Mouse (Mus musculus) regulatory T cell (primary cell): ENCODE data around the gene Bcar3.

Experiments used
- in situ Hi-C: fragments of 300-600 bp; cut with MboI, MseI; formaldehyde crosslinking; loops from one replicate; pipeline ENCODE4 v1.15.1; 2025; ENCODE audit warnings: high pct_unique_total_duplicates

Gene Bcar3

DNA sequence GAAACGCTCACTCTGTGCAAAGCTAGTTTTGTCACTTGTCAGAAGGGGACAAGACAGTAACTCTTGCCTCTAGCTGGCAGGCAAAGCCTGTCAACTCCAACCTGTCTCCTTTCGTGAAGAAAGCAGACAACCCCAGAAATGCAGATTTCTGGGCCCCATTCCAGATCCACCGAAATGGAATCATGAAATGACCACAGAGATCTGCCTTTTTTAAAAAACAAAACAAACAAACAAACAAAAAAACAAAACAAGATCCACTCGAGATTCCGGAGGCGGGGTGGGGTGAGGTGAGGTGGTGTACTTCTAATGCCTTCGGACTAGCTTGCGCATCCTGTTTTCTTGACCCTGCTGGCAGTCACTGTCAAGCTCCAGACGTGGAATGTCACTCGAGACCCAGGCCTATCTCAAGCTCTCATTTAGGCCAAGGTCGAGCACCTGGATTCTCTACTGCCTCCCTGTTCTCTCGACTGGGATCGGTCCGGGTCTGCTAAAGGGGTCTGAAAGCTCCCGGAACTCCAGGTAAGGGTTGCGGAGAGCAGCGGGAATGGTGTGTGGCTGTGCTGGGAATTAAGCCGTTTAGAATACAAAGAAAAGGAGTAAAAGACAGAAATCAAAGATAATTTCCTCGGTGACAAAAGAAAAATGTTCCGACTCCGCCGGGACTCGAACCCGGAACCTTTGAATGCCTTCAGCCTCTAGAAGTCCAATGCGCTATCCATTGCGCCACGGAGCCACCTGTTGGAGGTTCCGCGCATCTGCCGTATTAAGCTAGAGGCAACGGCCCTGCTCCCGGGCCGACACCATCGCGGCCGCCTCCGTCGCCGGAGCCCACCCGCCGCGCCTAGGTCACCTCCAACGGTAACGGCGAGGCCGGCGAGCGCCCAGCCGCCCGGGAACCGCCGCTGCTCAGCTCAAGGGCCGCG is 1.4 kb upstream of the Bcar3 start:
- in situ Hi-C loops, result no loop called here

- in situ Hi-C loops, result no loop called here
Observed at GRCm38 (mm10) chr3:122293223-122293953, 548 bp upstream of the Bcar3 start.

DNA sequence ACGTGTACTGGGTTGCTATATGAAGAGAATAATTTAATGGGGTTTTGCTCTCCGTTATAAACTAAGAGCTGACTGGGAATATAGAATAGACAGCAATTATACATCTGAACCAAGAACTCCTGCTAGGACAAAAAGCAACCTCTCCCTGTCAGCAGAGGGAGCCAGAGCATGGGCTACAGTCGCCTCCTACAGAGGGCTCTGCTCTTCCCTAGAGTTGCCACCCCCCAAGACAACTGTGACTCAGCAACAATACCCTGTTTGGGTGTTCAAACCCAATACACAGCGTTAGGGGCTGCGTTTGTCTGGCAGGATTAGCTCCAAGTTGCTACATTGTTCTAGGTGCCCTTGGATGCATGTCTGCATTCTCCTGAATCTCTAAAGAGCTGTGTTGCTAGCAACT is 1.6 kb downstream of the Bcar3 start:
- in situ Hi-C loops, result no loop called here

GRCm38 (mm10) chr3:122296979-122297378 is 3.0 kb downstream of the Bcar3 start:
- in situ Hi-C loops, result no loop called here

DNA sequence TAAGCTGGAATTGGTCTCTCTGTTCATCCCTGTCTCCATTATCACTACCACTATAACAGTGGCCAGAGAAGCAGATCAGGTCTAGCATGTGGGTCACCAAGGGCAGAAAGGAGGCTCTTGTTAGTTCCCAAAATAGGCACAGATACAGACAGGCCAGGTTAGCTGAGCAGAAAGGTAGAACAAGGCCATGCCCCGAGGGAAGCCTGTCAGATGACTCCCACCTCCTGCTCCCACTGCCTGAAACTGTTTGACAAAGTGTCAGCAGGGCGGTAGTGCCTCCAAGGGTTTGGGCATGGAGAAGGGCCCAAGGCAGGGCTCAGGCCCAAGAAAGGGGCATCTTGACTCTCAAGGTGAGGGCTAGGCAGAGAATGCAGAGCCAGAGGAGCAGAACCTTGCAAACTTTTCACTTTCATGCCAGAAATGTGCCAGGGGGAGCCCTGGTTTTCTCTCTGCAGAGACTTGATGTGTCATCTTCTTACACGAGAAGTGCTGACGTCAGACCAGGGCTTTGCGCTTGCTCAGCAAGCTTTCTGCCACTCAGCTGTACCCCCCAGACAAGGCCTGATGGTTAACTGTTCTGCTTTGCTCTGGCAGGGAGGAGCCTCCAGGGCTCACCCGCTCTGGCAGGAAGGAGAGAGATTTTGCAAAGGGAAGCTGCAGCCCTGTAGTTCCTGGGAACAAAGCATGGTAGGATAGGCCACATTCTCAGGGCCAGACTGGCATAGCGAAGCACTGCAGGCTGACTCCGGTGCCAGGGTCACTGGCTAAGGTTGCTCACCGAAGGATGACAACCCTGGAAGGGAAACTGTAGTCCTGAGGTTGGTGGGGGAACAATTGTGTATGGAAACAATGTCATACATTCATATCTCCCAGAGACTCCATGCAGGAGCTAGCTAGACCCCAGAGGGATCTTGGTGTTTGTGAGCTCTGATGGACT is 7.3 kb downstream of the Bcar3 start:
- in situ Hi-C loops, result no loop called here

DNA sequence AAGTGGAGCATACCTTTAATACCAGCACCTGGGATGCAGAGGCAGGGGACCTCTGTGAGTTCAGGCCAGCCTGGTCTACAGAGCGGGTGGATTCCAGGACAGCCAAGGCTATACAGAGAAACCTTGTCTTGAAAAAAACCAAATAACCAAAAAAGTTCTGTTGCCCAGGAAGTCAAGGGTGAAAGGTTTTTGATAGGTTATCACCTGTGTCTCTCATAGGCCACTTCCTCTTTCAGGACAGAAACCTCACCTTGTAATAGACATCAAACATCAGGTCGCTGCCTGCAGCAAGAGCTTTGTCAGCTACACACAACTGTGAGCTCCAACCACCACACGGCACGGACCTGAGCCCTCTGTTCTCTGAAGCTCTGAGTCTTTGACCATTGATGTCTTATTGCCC is 10.6 kb downstream of the Bcar3 start:
- in situ Hi-C loops, result no loop called here

DNA sequence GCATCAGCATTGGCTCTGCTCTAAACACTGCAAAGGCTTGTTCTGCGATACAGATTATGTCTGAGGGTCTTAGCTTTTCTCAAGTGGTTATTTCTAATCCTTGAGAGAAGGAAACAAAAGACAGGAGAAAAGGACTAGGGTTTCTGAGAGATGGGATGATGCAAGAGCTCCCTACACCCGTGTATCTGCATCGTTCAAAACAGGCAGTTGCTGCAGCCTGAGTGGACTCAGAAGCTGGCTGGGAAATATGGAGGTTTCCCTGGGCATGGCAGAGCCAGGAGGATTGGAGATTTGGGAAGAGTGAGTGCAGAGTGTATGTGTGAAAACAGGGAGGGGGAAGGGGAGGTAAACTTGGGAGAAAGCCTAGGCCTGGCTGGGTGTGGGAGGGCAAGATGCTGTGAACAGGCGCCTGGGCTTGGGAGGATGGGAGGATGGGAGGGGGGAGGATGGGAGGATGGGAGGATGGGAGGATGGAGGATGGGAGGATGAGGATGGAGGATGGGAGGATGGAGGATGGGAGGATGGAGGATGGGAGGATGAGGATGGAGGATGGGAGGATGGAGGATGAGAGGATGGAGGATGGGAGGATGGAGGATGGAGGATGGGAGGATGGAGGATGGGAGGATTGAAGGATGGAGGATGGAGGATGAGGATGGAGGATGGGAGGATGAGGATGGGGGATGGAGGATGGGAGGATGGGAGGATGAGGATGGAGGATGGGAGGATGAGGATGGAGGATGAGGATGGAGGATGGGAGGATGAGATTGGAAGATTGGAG is 14.1 kb downstream of the Bcar3 start:
- in situ Hi-C loops, result no loop called here

DNA sequence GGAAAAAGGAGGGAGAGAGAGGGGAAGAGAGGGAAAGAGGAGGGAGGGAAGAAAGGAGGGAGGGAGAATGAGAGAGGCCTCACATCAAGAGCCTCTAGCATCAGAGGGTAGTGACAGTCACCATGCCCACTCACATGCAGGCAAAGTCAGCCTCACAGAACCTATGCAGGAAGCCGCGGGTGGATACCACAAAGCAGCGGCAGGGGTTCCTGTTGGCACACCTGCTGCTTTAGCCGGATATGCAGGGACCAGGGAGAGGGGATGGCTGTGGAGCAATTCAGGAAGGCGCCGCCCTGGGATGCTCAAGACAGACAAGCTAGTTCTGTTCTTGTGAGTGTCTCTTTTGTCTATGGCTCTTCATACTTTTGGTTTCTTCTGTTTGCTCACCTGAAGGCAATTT is 15.0 kb downstream of the Bcar3 start:
- in situ Hi-C loops, result no loop called here

DNA sequence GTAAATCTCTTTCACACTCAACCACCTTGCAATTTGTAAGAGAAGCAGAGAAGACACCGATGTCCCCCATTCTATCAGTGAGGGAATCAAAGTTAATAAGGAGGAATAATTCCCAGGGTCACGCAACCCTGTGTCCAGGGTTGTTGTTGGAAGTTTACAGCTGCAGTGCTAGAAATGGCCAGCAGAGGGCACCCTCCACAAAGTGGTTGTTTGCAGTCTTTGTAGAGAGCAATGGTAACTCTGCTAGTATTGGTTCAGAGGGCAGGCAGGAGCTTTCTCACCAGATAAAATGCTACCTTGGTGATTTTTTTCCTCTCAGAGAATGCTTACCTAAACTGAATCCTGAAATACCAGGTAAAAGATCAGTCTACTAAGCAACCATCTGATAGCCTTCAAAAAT is 18.1 kb downstream of the Bcar3 start:
- in situ Hi-C loops, result loop anchor here (5.0 kb wide), 1 partner anchor 150 kb away; no protein-coding TSS in a partner anchor

DNA sequence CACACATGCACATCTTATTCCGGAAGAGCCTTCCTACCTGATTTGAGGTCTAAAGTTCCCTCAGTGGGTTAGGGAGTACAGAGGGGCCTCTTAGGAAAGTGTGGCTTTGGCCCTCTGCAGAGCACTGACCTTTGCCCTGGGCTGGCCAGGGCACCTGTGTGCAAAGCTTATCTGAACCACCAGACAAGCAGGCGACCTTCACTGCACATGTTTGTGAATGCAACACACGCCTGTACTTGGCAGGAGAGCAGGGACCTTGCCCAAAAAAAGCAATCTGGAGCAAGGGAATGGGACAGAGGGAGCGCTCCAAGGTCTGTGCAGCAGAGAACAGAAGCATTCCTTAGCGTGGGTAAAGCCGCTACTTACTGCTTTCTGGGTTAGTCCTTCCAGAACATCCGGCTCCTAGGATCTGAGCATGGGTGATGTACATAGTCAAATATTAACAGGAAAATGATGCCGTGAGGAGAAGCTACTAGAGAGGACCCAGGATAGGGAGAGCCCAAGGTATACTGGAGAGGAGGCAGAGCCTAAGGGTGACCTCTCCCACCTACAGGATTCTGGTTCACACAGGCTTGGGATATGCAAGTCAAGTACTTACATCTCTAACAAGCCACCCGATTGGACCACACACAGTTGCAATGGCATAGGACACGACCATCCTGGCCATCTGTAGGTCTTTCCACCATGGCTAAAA is 19.1 kb downstream of the Bcar3 start:
- in situ Hi-C loops, result loop anchor here (5.0 kb wide), 1 partner anchor 149 kb away; no protein-coding TSS in a partner anchor

- in situ Hi-C loops, result loop anchor here (5.0 kb wide), 1 partner anchor 148 kb away; no protein-coding TSS in a partner anchor
Observed at GRCm38 (mm10) chr3:122313936-122314335, 20.0 kb downstream of the Bcar3 start.

GRCm38 (mm10) chr3:122316621-122317020 is 22.7 kb downstream of the Bcar3 start:
- in situ Hi-C loops, result loop anchor here (5.0 kb wide), 1 partner anchor 321 kb away; no protein-coding TSS in a partner anchor

- in situ Hi-C loops, result loop anchor here (5.0 kb wide), 1 partner anchor 320 kb away; no protein-coding TSS in a partner anchor
Observed at GRCm38 (mm10) chr3:122317339-122317738, 23.4 kb downstream of the Bcar3 start.

DNA sequence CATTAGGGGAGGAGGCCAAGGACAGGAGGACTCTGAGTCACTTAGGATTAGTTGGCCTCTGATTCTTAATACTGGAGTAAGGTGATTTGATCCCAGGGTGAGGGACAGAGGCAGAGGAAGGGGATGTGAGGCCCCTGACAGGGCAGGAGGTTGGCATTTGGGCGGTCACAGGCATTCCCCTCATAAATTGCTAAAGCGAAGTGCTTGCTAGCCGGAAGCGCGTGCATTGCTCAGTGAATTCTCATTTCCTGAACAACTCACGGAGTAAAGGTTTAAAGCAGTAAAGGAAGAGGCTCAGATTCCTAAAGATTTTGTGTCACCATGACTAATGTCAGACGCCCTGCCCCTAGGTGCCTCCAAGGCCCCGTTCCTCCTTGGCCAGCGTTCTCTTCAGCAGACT is 28.3 kb downstream of the Bcar3 start:
- in situ Hi-C loops, result no loop called here

GRCm38 (mm10) chr3:122323841-122324240 is 29.9 kb downstream of the Bcar3 start:
- in situ Hi-C loops, result no loop called here

GRCm38 (mm10) chr3:122324528-122324927 is 30.6 kb downstream of the Bcar3 start:
- in situ Hi-C loops, result no loop called here

DNA sequence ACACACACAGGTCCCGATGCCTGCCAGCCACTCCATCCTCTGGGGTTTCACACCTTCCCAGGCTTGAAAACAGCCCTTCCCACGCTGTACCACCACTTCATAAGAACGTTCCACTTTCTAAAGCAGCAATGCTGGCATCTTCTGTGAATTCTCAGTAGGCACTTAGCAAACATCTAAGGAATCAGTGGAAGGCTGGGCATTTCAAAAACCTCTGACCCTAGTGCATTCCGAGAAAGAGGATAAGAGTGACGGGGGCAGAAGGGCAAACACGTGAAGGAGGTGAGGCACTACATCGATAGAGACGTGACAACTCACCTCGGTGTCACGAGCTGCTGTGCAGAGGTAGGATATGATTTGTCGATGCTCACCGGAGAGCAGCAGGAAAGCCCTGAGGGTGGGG is 36.5 kb downstream of the Bcar3 start:
- in situ Hi-C loops, result no loop called here

DNA sequence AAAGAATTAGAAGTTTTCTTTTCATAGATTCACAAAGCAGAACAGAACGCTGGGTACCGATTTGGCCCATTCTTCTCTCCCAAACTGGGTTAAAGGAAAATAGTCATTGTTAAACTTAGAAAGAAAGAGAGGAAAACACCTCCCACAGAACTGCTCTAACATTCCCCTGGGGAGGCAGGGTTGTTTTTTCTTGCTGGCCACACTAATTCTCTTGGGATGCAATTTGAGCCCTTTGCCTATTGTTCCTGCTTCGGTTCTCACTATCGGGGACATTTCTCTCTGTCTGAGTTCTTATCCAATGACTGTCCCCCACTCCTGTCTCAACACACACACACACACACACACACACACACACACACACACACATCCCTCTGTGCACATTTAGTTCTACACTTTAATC is 39.6 kb downstream of the Bcar3 start:
- in situ Hi-C loops, result no loop called here

DNA sequence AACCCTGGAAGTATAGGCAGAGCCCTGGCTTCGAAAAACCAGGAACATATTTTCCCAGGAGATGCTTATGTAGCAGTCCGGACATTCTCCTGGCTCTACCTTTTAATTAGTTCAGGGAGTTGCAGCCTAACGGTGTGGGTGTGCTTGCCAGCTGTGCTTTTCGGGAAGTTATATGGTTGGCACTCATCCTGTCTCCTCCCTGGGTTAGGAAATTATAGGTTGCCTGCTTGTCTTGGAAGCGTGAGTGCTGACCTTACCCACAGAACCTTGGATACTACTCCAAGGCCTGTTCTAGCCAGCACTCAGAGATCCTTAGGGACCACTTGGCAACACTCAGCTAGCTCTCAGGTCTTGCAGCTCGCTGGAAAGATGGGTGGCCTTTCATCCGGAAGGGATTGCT is 40.0 kb downstream of the Bcar3 start:
- in situ Hi-C loops, result no loop called here

GRCm38 (mm10) chr3:122334375-122334774 is 40.4 kb downstream of the Bcar3 start:
- in situ Hi-C loops, result no loop called here
